9 mouse cellular contexts compared by ENCODE assay signal in genomic region chr7:62230713-62231112, GRCm38 (mm10).
DNase-seq lines count a peak whose midpoint lies in the region; ATAC-seq lines count a peak whose summit lies in the region.
"Had no signal": no experiment of that assay in that cellular context is flagged by ENCODE, and none has a peak within 500 bp of the region (broad histone marks: within the 10 kb centered on the region; RNA-seq: fewer than 3 reads in every experiment).

No protein-coding gene starts in this region.

- 12% methylated on average over 2 of the region's 2 CpGs for WGBS in heart, embryonic 14.5 days
- WGBS in hindbrain, embryonic 12.5 days, result 19% methylated on average over 2 of the region's 2 CpGs
- WGBS in midbrain, embryonic 12.5 days, result 25% methylated on average over 2 of the region's 2 CpGs

- H3K9ac ChIP-seq in heart, embryonic 14.5 days (ENCODE audit: low read length), result no peak overlapping the region
- no peak overlapping the region; the same call in 1 of the 2 replicates for H3K9ac ChIP-seq in hindbrain, embryonic 12.5 days
- no peak overlapping the region for H3K9ac ChIP-seq in midbrain, embryonic 12.5 days (replicated peaks)

- peak overlapping the region; percentile 18 to 26; a peak in 3 of 4 replicates for H3K4me3 ChIP-seq in heart, embryonic 14.5 days (ENCODE audit: control insufficient read depth in 1 of 2, insufficient read depth in 1 of 2, low read depth in 1 of 2, low read length in 2 of 2)
- no peak overlapping the region; the same call in 1 of the 2 replicates for H3K4me3 ChIP-seq in hindbrain, embryonic 12.5 days
- no peak overlapping the region for H3K4me3 ChIP-seq in midbrain, embryonic 12.5 days
- H3K4me3 ChIP-seq: left cerebral cortex, adult 2 months had no signal

- H3K9me3 ChIP-seq in heart, embryonic 14.5 days (ENCODE audit: control insufficient read depth, low read length), result no peaks in the 10 kb centered on the region
- H3K9me3 ChIP-seq in hindbrain, embryonic 12.5 days (replicated peaks), result peaks cover 3% of the 10 kb centered on the region; the same call in 1 of the 2 replicates
- 0 out of 2 replicates have a peak, but pooled peaks cover 2% of the 10 kb centered on the region for H3K9me3 ChIP-seq in midbrain, embryonic 12.5 days

- no peak for DNase-seq in heart, adult 11 months
- peak; percentile 50 for DNase-seq in ZHBTc4 (ENCODE audit: low read depth, low spot score)
- no peak for DNase-seq in gastrocnemius, postnatal 25 days
- DNase-seq in kidney, postnatal 10 days, result no peak

- no peak for ATAC-seq in heart, embryonic 14.5 days (ENCODE audit: insufficient number of reproducible peaks, insufficient read depth, low FRiP score, low read depth)
- peak; percentile 36 for ATAC-seq in hindbrain, embryonic 12.5 days (ENCODE audit: low FRiP score)
- peak; percentile 38 for ATAC-seq in midbrain, embryonic 12.5 days (ENCODE audit: low FRiP score, low read depth)
- no peak for ATAC-seq in cerebellum, adult (ENCODE audit: insufficient number of reproducible peaks, low FRiP score, low TSS enrichment)

- H3K27ac ChIP-seq in heart, embryonic 14.5 days (replicated peaks in 1 of 2; ENCODE audit: control insufficient read depth in 1 of 2, insufficient read depth in 1 of 2, low read depth in 2 of 2, low read length in 2 of 2), result peak overlapping the region in 1 of 2 experiments; percentile 33; a peak in 1 of 4 replicates
- peak overlapping the region; percentile 45 for H3K27ac ChIP-seq in hindbrain, embryonic 12.5 days
- H3K27ac ChIP-seq in midbrain, embryonic 12.5 days (replicated peaks), result peak overlapping the region; percentile 46
- H3K27ac ChIP-seq: left cerebral cortex, adult 2 months had no signal

- no peaks in the 10 kb centered on the region for H3K36me3 ChIP-seq in heart, embryonic 14.5 days (ENCODE audit: control insufficient read depth, insufficient read depth, low read length)
- H3K36me3 ChIP-seq in hindbrain, embryonic 12.5 days, result no peaks in the 10 kb centered on the region
- H3K36me3 ChIP-seq in midbrain, embryonic 12.5 days, result no peaks in the 10 kb centered on the region

- H3K27me3 ChIP-seq in heart, embryonic 14.5 days (ENCODE audit: control insufficient read depth, insufficient read depth, low read length), result no peaks in the 10 kb centered on the region
- H3K27me3 ChIP-seq in hindbrain, embryonic 12.5 days, result no peaks in the 10 kb centered on the region
- H3K27me3 ChIP-seq in midbrain, embryonic 12.5 days, result no peaks in the 10 kb centered on the region

- peaks cover 0 to 2% of the 10 kb centered on the region in 2 experiments; a peak in 1 of 4 replicates for H3K4me1 ChIP-seq in heart, embryonic 14.5 days (ENCODE audit: control insufficient read depth in 2 of 2, insufficient read depth in 2 of 2, low read length in 2 of 2)
- H3K4me1 ChIP-seq in hindbrain, embryonic 12.5 days, result peaks cover 8% of the 10 kb centered on the region
- peaks cover 9% of the 10 kb centered on the region for H3K4me1 ChIP-seq in midbrain, embryonic 12.5 days

- peak overlapping the region; percentile 52 for H3K4me2 ChIP-seq in heart, embryonic 14.5 days (ENCODE audit: low read length)
- H3K4me2 ChIP-seq in hindbrain, embryonic 12.5 days (replicated peaks), result peak overlapping the region; percentile 38
- peak overlapping the region; percentile 40 for H3K4me2 ChIP-seq in midbrain, embryonic 12.5 days (replicated peaks)

Comparison
In these comparisons a context has a peak if more than half of its experiments do, and no peak if none do; other contexts are left out.
1. ATAC-seq: peak in hindbrain, embryonic 12.5 days (single experiment) and midbrain, embryonic 12.5 days (single experiment); none in heart, embryonic 14.5 days (single experiment) and cerebellum, adult (single experiment).
2. H3K4me3 ChIP-seq: peak in heart, embryonic 14.5 days (2 of 2); none in hindbrain, embryonic 12.5 days (single experiment) and midbrain, embryonic 12.5 days (single experiment).
3. Peak in every context shown above with its lines, with median percentiles within 50 percentile points of each other: H3K4me2 ChIP-seq.